Mouse (Mus musculus) naive thymus-derived CD4-positive, alpha-beta T cell, adult 5 months (primary cell): Measurements from ENCODE around the gene Cep295. TPM values are rescaled to one million over a fixed set of nuclear protein-coding genes. Genes with fewer than 3 reads are reported as not detected.

ENCODE experiments used
- polyA plus RNA-seq: library from polyadenylated mRNA; unstranded; fragments of 100-300 nt; shearing (Covaris generic); gene quantifications from one replicate; pipeline ENCODE4 v1.2.1, GENCODE M21; 2017

Gene Cep295
- polyA plus RNA-seq, result 19.2 TPM

GRCm38 (mm10) chr9:15357484-15358275 is at the start of gene Cep295:
Gene Cep295 (minus strand): TSS chr9:15357788.

GRCm38 (mm10) chr9:15306398-15307119 is 51.0 kb downstream of the Cep295 start, which contains the start of gene 4931406C07Rik:
Gene 4931406C07Rik (minus strand): TSS chr9:15306448.

GRCm38 (mm10) chr9:15305503-15306397 is 51.8 kb downstream of the Cep295 start, which contains the start of gene Taf1d:
Gene Taf1d (plus strand): TSS chr9:15306214.

GRCm38 (mm10) chr9:15279649-15280490 is 77.7 kb downstream of the Cep295 start, which contains the start of gene Med17:
Gene Med17 (minus strand): TSS chr9:15279931.

Other genes starting within 250 kb of the Cep295 start
- not detected for gene Hephl1, start 245.7 kb downstream of the Cep295 start, polyA plus RNA-seq
- gene Vstm5, start 118.7 kb downstream of the Cep295 start, polyA plus RNA-seq, result not detected
- gene Med17, start 77.9 kb downstream of the Cep295 start, polyA plus RNA-seq, result 51.6 TPM
- gene Taf1d, start 51.6 kb downstream of the Cep295 start, polyA plus RNA-seq, result 144 TPM
- gene 4931406C07Rik, start 51.3 kb downstream of the Cep295 start, polyA plus RNA-seq, result 1.5 TPM
- gene Smco4, start 135.6 kb upstream of the Cep295 start, polyA plus RNA-seq, result 13.6 TPM